Mouse (Mus musculus) bone marrow, adult 2 months (tissue): ENCODE measurements around the gene Ccdc142.

ENCODE experiments used
- CTCF ChIP-seq: fragments of 200-500 bp; IDR thresholded peaks from 2 replicates; pipeline ENCODE4 v1.5.1; 2011; ENCODE audit warnings: low read length, control low read depth; ENCODE audit not compliant: control insufficient read depth, insufficient read depth
- POLR2A ChIP-seq: fragments of 200-500 bp; IDR thresholded peaks from 2 replicates; pipeline ENCODE4 v1.6.1; 2011; ENCODE audit warnings: low read depth, mild to moderate bottlenecking, control low read depth, low read length, borderline replicate concordance; ENCODE audit not compliant: control insufficient read depth

DNA sequence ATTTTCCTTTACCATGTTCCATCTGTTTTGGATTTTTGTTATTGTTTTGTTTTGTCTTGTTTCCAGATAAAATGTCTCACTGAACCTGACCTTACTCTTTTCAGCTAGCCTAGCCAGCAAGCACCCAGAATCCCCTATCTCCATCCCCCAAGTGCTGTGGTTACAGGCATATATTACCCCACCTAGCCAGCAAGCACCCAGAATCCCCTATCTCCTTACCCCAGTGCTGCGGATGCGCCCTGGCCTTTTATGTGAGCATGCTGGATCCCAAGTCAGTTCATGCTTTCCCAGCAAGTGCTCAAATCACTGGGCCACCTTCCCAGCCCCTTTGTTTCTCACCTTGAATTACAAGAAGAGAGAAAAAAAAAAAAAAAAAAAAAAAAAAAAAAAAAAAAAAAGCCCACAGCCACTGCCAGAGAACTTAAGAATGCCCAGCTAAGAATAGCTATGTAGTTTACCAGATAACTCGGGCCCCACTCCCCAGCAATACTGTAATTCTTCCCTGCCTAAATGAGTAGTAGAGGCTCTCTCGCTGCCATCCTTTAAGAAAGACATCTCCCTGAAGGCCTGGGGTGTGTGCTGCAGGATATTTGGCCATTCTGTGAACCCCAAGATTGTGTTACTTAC lies 10.2 kb downstream of the Ccdc142 start:
- TF ChIP-seq CTCF (no peak), POLR2A (no peak)
